Mouse (Mus musculus) small intestine, adult 2 months (tissue): Measurements from ENCODE around the gene Magi1.

Experiments
- CTCF ChIP-seq: fragments of 200-500 bp; IDR thresholded peaks from 2 replicates; pipeline ENCODE4 v1.5.1; 2012; ENCODE audit warnings: low read depth, mild to moderate bottlenecking, control low read depth, inconsistent platforms, low read length, moderate library complexity, mixed read lengths; ENCODE audit not compliant: insufficient replicate concordance, insufficient read length; ENCODE audit errors: extremely low read depth
- POLR2A ChIP-seq: fragments of 200-500 bp; IDR thresholded peaks from 2 replicates; pipeline ENCODE4 v1.6.1; 2012; ENCODE audit warnings: low read depth, mild to moderate bottlenecking, control low read depth, inconsistent platforms, low read length, moderate library complexity

GRCm38 (mm10) chr6:94131999-94132398 lies 151.7 kb downstream of the Magi1 start:
- TF ChIP-seq CTCF (no peak), POLR2A (no peak)
